Mouse (Mus musculus) macrophage (primary cell): ENCODE data around the gene Gucd1. TPM values are rescaled to one million over a fixed set of nuclear protein-coding genes. Genes with fewer than 3 reads are reported as not detected.
"Not testable (repeated sequence)": the region's sequence is repeated elsewhere in the genome, so short reads cannot be mapped to it uniquely, and the experiment has no call there.

Experiments
- H3K27ac ChIP-seq: fragments of 350-480 bp; formaldehyde crosslinking; 2 replicates; pipeline ENCODE4 v1.9.0; 2021
- H3K36me3 ChIP-seq: fragments of 350-480 bp; formaldehyde crosslinking; 2 replicates; pipeline ENCODE4 v1.9.0; 2021; ENCODE audit errors: inconsistent target
- H3K4me3 ChIP-seq: fragments of 350-480 bp; formaldehyde crosslinking; 2 replicates; pipeline ENCODE4 v1.9.0; 2021; ENCODE audit errors: inconsistent target
- H3K79me2 ChIP-seq: fragments of 350-480 bp; formaldehyde crosslinking; 2 replicates; pipeline ENCODE4 v1.9.0; 2021; ENCODE audit errors: inconsistent target
- WGBS: methylation state at CpG from one replicate; pipeline ENCODE4 v1.1.7; 2026; ENCODE audit warnings: inconsistent platforms; ENCODE audit not compliant: missing documents; 5-methylcytosine and 5-hydroxymethylcytosine counted together
- polyA plus RNA-seq: library from polyadenylated mRNA; stranded (reverse); fragments of 250-400 nt; gene quantifications from 3 replicates; pipeline ENCODE4 v1.2.4, GENCODE M21; 2018; ENCODE audit warnings: inconsistent platforms

Gucd1 gene
- polyA plus RNA-seq, 1 experiment from 2014 or later = 11.2 TPM

DNA sequence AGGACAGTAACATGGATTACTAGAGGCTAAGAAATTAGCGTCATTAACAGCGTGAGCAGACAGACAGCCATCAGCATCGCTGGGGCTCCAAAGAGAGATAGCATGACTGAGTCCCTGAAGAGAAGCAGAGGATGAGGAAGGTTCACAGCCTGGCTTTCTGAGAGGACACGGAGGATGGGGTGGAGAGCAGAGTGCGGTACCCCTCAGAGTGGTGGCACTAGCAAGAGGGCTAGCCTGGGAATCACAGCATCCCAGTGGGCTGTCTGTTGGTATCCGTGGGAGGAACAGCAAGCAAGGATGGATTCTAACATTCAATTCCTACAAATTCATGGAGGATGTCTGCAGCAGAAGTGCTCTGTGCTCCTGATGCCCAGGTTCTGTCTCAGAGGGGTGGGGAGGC, 33.7 kb downstream of the Gucd1 start:
- Histone ChIP-seq H3K27ac (no peak overlapping the region), H3K36me3 (no peaks in the 10 kb centered on the region), H3K4me3 (no peak overlapping the region), H3K79me2 (no peaks in the 10 kb centered on the region)
- WGBS = 92% methylated on average over 6 of the region's 6 CpGs

DNA sequence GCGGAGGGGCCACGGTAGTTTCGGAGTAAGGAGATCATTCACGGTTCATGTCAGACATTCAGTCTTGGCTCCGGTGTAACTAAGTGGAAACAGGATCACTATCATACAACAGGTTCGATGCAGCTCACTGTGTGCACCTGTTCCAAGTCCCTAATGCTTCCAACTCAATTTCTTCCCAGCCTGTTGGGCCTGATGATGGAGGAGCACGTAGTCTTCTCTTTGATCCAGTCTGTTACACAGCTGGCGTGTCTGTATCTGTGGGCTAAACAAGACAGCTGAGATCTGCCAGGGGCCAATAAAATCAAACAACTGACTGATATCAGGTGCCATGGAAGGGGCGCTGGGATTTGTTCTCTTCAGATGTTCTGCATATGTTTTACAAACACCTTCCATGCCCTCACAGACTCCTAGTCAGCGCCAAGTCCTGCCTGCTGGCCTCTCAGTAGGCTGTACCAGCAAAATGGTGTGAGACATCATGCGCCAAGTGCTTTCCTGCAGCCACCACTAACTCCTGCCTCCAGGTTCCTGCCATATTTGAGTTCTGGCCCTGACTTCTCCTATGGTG, 34.8 kb downstream of the Gucd1 start:
- H3K27ac ChIP-seq = no peak overlapping the region
- no peaks in the 10 kb centered on the region for H3K79me2 ChIP-seq
- no peaks in the 10 kb centered on the region for H3K36me3 ChIP-seq
- no peak overlapping the region for H3K4me3 ChIP-seq
- 92% methylated on average over 11 of the region's 11 CpGs for WGBS

DNA sequence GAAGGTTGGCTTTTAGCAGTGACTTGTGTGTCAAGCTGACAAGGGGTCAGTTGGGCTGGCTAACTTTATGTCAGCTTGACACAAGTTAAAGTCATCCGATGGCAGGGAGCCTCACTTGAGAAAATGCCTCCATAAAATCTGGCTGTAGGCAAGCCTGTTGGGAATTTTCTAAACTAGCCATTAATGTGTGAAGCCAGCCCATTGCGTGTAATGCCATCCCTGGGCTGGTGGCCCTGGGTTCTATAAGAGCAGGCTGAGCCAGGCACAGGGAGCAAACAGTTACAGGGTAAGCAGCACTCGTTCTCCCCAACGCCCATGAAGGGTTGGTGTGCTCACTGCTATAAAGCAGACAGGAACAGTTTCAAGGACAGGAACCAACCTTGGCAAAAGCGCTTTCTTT, 35.5 kb downstream of the Gucd1 start:
- no peak overlapping the region for H3K27ac ChIP-seq
- no peaks in the 10 kb centered on the region for H3K79me2 ChIP-seq
- no peak overlapping the region for H3K4me3 ChIP-seq
- WGBS = 89% methylated on average over 5 of the region's 5 CpGs
- no peaks in the 10 kb centered on the region for H3K36me3 ChIP-seq

DNA sequence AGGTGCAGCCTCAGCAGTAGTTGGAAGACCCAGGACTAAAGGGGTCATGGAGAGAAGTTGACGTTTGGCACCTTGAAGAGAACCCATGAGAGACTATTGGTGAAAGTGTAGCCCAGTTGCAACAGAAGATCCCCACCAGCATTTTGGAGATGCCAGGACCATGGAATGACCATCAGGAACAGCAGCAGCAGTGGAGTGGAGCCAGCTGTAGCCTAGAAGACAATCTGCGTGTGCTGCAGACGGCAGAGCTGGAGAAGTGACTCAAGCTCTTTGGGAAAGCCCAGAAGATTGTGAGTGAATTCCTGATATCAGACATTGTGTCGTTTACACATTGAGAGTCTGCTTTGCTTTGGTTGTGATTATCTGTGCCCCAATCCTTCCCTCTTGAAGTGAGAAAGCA, 36.1 kb downstream of the Gucd1 start:
- no peak overlapping the region for H3K4me3 ChIP-seq
- no peak overlapping the region for H3K27ac ChIP-seq
- 96% methylated on average over 4 of the region's 4 CpGs for WGBS
- H3K79me2 ChIP-seq = no peaks in the 10 kb centered on the region
- no peaks in the 10 kb centered on the region for H3K36me3 ChIP-seq

DNA sequence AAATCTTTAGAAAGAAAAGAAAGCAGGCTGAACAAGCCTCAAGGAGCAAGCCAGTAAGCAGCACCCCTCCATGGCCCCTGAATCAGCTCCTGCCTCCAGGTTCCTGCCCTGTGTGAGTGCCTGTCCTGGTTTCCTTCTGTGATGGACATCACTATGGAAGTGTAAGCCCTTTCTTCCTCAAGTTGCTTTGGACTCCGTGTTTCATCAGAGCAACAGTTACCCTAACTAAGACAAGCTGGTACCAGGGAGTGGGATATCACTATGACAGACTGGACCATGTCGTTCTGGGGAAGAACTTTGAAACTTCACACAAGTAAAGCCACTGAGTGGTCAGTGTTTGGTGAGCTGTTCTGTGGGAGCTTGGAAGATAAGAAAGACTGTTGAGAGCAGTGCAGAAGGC, 37.8 kb downstream of the Gucd1 start:
- Histone ChIP-seq H3K27ac (no peak overlapping the region), H3K4me3 (no peak overlapping the region), H3K79me2 (no peaks in the 10 kb centered on the region), H3K36me3 (no peaks in the 10 kb centered on the region)
- 86% methylated on average over 2 of the region's 2 CpGs for WGBS

DNA sequence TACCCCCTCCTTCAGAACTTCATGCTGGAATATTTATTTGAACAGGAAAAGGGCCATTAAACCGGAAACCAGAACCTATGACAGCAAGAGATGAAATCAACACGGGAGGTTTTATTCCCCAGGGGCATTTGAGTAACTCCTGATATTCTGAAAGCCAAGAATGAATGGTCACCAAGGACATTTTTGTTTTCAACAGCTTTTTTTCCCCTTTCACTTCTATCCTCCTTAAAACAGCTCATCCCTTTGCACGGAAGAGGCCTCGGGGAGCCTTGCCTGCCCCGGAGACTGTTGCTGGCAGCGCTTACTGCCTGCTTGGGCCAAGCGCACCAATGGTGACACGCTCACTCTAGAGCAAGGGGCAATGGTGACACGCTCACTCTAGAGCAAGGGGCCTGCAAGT, 40.7 kb downstream of the Gucd1 start:
- WGBS = 52% methylated on average over 9 of the region's 9 CpGs
- Histone ChIP-seq H3K36me3 (no peaks in the 10 kb centered on the region), H3K79me2 (no peaks in the 10 kb centered on the region), H3K4me3 (no peak overlapping the region), H3K27ac (no peak overlapping the region)

DNA sequence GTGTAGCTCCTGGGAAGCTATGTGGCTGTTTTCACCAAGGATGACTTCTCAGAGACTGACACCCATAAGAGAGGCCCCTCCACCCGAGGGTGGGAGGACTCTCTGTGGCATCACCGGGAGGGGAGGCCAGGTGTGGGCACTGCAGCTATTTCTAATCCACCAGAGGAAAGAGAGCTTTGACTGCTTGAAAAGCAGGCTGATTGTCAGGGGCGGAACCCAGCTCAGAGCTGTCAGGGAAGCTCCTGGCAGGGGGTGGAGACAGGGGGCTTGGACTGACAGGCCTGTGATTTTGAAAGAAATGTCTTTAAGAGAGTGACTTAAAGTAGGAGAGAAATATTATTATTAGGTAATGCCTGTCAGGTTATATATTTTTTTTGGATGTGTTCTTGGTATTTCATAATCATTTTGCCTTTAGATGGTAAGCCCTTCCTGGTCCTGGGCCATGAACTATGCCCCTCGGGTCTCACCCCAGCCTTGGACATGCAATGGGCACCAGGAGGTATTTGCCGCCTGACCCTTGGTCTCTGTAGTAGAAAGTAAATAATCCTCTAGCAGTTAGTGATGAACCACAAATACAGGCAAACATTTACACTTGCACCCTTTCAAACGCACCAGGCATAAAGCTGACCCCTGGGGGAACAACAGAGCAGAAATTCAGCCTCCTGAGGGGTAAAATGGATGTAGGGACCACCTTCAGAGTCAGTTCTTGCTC, 42.5 kb downstream of the Gucd1 start:
- not testable (repeated sequence) for H3K4me3 ChIP-seq, H3K79me2 ChIP-seq, H3K27ac ChIP-seq, H3K36me3 ChIP-seq
- WGBS = 67% methylated on average over 2 of the region's 6 CpGs

DNA sequence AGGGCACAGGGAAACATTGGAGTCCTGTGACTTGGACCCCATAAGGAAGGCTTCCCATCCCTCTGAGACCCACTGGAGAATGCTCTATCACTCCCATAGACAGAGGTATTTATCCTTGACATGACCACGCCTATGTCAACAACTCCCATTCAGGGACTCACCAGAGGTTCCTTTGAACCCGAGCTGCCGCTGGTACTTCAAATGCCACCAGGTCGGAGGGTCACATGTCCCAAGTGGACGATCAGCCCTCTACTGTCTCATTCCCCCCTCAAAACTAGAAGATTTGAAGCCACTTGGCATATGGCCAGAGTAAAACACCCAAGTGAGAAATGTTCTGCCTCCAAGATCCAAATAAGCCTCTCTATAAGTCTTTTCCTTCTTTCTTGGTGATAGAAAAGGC, 43.2 kb downstream of the Gucd1 start:
- Histone ChIP-seq H3K27ac (no peak overlapping the region), H3K36me3 (no peaks in the 10 kb centered on the region), H3K4me3 (no peak overlapping the region), H3K79me2 (no peaks in the 10 kb centered on the region)
- 94% methylated on average over 5 of the region's 5 CpGs for WGBS

DNA sequence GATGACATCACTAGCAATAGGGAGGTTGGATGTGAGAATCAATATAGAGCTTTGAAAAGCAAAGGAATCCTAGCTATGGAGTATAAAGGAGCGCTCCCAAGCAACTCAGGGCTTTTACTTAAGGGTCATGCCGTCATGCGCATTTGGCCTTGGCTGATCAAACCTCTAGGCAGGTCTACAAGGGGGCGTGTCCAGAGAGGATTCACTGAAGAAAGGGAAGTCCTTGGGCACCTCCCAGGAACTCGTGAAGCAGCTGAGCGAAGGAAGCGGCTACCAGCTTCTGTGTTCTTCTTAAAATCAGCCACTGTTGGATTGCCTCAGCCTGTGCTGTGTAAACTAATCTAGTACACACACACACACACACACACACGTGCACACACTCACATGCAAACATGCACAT, 44.4 kb downstream of the Gucd1 start:
- Histone ChIP-seq H3K36me3 (no peaks in the 10 kb centered on the region), H3K4me3 (no peak overlapping the region), H3K79me2 (no peaks in the 10 kb centered on the region), H3K27ac (no peak overlapping the region)
- 10% methylated on average over 8 of the region's 8 CpGs for WGBS

DNA sequence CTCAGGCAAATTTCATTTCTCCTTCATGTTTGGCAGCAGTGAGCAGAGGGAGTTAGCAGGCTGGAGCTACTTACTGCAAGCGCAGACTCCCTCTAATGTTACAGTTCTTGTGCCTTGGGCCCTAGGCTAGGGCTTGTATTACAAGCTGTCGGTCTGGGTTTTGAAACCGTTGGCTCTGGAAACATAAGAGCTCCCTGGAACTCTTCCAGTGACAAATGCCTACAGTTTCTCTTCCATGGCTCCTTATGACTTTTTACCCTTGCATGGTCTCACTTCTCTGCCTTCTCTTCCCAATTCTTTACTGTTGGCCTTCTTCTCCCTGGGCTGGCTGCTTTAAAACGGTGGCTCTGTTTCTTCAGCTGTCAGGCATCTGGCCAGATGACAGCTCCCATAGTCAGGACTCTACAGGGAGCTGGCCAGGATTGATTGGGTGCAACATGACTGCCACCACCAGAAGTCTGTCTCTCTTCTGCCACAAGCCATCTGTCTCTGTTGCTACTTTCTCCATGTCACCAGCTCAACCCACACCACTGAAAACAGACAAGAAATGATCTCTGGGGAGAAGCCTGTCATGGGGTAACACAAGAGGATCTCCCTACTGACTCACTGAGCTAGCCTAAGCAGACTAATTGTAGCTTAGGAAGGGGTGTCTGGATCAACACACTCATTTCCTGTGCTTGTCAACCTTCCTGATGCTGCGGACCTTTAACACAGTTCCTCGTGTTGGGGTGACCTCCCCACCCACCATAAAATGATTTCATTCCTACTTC, 51.8 kb downstream of the Gucd1 start:
- Histone ChIP-seq H3K27ac (no peak overlapping the region), H3K4me3 (no peak overlapping the region), H3K36me3 (no peaks in the 10 kb centered on the region), H3K79me2 (no peaks in the 10 kb centered on the region)
- 57% methylated on average over 6 of the region's 6 CpGs for WGBS

DNA sequence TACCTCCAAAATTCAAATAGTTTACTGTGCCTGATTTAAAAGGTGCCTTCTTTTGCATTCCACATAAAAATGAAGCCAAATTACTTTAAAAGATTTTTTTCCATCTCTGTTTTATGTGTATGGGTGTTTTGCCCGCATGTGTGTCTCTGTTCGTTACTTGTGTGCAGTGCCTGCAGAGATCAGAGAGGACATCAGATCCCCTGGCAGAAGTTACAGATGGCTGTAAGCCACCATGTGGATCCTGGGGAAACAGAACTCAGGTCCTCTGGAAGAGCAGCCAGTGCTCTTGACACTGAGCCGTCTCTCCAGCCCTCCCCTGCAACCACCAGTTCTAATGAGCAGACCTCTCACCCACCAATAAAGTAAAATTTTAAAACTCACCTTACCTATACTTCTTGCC, 55.0 kb downstream of the Gucd1 start:
- Histone ChIP-seq H3K79me2 (no peaks in the 10 kb centered on the region), H3K36me3 (no peaks in the 10 kb centered on the region), H3K27ac (no peak overlapping the region), H3K4me3 (no peak overlapping the region)
- WGBS = 96% methylated on average over 3 of the region's 3 CpGs

DNA sequence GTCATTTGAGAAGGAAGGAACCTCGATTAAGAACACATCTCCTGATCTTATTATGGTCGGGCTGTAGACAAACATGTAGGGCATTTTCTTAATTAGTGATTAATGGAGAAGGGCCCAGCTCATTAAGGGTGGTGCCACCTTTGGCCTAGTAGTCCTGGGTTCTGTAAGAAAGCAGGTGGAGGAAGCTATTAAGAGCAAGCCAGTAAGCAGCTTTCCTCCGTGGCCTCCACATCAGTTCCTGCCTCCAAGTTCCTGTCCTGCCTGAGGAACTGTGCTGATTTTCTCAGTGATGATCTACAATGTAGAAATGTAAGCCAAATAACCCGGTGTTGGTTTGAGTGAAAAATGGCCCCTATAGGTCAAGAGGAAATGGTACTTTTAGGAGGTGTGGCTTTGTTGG, 59.4 kb downstream of the Gucd1 start:
- 84% methylated on average over 4 of the region's 4 CpGs for WGBS
- H3K79me2 ChIP-seq = no peaks in the 10 kb centered on the region
- no peak overlapping the region for H3K4me3 ChIP-seq
- H3K36me3 ChIP-seq = no peaks in the 10 kb centered on the region
- no peak overlapping the region for H3K27ac ChIP-seq

DNA sequence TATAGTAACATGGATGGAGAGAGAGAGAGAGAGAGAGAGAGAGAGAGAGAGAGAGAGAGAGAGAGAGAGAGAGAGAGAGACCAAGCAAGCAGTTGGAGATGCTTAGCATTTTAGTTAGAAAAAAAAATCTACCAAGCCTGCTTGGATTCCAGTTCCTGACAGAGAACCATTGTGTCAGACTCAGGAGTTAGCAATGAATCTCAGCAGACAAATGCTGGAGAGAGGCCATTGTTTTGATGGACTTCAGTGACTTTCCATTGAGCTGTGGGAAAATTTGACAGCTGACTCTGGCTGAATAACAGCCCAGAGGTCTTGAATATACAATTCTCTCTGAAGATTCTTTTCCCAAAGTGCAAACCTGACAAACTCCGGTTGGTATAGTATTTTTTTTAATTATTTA, 59.9 kb downstream of the Gucd1 start:
- Histone ChIP-seq H3K79me2 (no peaks in the 10 kb centered on the region), H3K4me3 (no peak overlapping the region)
- WGBS = 100% methylated on average over 1 of the region's 1 CpGs

DNA sequence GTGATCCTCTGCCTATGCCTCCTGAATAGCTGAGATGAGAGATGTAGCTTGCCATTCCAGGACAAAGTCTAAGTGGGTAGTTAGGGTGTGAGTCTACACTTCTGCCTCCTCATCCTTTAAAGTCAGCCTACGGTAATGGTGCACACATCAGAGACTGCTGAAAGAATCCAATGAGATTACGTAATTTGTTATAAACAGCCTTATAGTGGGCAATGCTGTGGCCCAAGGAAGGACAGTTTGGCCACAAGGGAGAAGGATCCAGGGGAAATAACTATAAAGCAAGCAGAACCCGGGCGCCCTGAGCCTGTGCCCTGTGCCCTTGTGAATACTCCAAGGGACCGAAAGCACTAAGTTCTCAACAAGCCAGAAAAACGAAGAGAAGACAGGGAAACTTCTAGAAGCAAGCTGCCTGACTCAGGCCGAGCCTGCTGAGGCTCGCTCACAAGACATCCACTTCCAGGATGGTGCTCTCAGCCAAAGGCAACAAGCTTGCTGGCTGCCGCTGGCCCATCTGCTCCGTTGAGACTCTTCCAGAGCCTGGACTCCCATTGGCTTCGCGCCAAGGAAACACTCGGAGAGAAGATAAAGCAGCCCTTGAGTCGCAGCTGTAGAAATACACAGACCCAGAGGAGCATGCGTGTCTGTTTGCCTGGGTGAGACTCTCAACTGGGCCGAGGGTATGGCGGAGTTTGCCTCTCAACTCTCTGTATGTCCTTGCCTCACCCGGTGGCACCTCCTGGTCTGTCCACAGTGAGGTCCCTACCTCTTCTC, 61.5 kb downstream of the Gucd1 start:
- H3K27ac ChIP-seq, H3K4me3 ChIP-seq, H3K36me3 ChIP-seq, H3K79me2 ChIP-seq: not testable (repeated sequence)
- 70% methylated on average over 8 of the region's 18 CpGs for WGBS

More for the DNA sequence above, 59.9 kb downstream of the Gucd1 start:
- Histone ChIP-seq H3K27ac (no peak overlapping the region), H3K36me3 (no peaks in the 10 kb centered on the region)
